Comparison of ENCODE assay signal across 10 mouse cellular contexts in genomic region chr2:72426776-72427175, GRCm38 (mm10). TPM values are rescaled to one million over a fixed set of nuclear protein-coding genes. Genes with fewer than 3 reads are reported as not detected.
DNase-seq lines count a peak whose midpoint lies in the region; ATAC-seq and TF ChIP-seq lines count a peak whose summit lies in the region.
"Had no signal": no experiment of that assay in that cellular context is flagged by ENCODE, and none has a peak within 500 bp of the region (broad histone marks: within the 10 kb centered on the region; RNA-seq: fewer than 3 reads in every experiment).

No protein-coding gene starts in this region.

- ATAC-seq in forebrain, embryonic 14.5 days, result peak; percentile 97
- ATAC-seq in megakaryocyte, adult 5-6 weeks (ENCODE audit: poor library complexity, severe bottlenecking), result no peak
- ATAC-seq: intestine, embryonic 15.5 days had no signal

- DNase-seq in layer of hippocampus, adult 11-12 months (ENCODE audit: low spot score), result peak; percentile 23
- no peak for DNase-seq in layer of hippocampus, postnatal 25 days (ENCODE audit: extremely low spot score in 1 of 2, low spot score in 1 of 2)
- peak; percentile 97 for DNase-seq in forebrain, embryonic 14.5 days (ENCODE audit: low spot score)
- peak; percentile 41 to 61 for DNase-seq in layer of hippocampus, postnatal 14 days (ENCODE audit: low spot score in 2 of 2)
- DNase-seq in gastrocnemius, postnatal 25 days, result no peak
- DNase-seq in lung, postnatal 14 days, result no peak
- DNase-seq: cerebellum, adult 2 months had no signal

- no peak overlapping the region for H3K9ac ChIP-seq in forebrain, embryonic 14.5 days (ENCODE audit: low read length)
- H3K9ac ChIP-seq: intestine, embryonic 15.5 days had no signal

- 0 out of 2 replicates have a peak, but pooled peaks cover 16% of the 10 kb centered on the region for H3K27me3 ChIP-seq in forebrain, embryonic 14.5 days (replicated peaks; ENCODE audit: control insufficient read depth, insufficient read depth, low read length)
- H3K27me3 ChIP-seq: intestine, embryonic 15.5 days had no signal

- TF ChIP-seq POLR2A in olfactory bulb, adult 2 months (IDR thresholded peaks at IDR 0.05; ENCODE audit: insufficient read depth, low read depth, low read length), result no peak

- H3K4me1 ChIP-seq in forebrain, embryonic 14.5 days (ENCODE audit: control insufficient read depth, insufficient read depth, low read length), result peaks cover 31% of the 10 kb centered on the region
- H3K4me1 ChIP-seq in olfactory bulb, adult 2 months (ENCODE audit: control insufficient read depth, insufficient read depth, low read length), result peaks cover 4% of the 10 kb centered on the region; the same call in 1 of the 2 replicates
- H3K4me1 ChIP-seq: intestine, embryonic 15.5 days had no signal

- no peaks in the 10 kb centered on the region for H3K9me3 ChIP-seq in forebrain, embryonic 14.5 days (replicated peaks; ENCODE audit: control insufficient read depth, low read length)
- H3K9me3 ChIP-seq: intestine, embryonic 15.5 days had no signal

- peak overlapping the region; percentile 81 for H3K27ac ChIP-seq in forebrain, embryonic 14.5 days (ENCODE audit: low read depth, low read length)
- peak overlapping the region; percentile 85 for H3K27ac ChIP-seq in olfactory bulb, adult 2 months (ENCODE audit: insufficient read depth, low read depth, low read length)
- H3K27ac ChIP-seq: intestine, embryonic 15.5 days had no signal

- no peaks in the 10 kb centered on the region for H3K36me3 ChIP-seq in forebrain, embryonic 14.5 days (ENCODE audit: control insufficient read depth, insufficient read depth, low read length)
- H3K36me3 ChIP-seq: intestine, embryonic 15.5 days had no signal

- 7% methylated on average over 8 of the region's 8 CpGs for WGBS in forebrain, embryonic 14.5 days
- WGBS in olfactory bulb, adult 2 months, result 13% methylated on average over 8 of the region's 8 CpGs

- H3K4me3 ChIP-seq in forebrain, embryonic 14.5 days (ENCODE audit: low read depth, low read length), result no peak overlapping the region
- 0 out of 2 replicates have a peak overlapping the region, but pooled peaks have one; percentile 12 for H3K4me3 ChIP-seq in olfactory bulb, adult 2 months (ENCODE audit: insufficient read depth, low read depth, low read length)
- H3K4me3 ChIP-seq: intestine, embryonic 15.5 days had no signal

- H3K4me2 ChIP-seq in forebrain, embryonic 14.5 days (ENCODE audit: low read length), result peak overlapping the region; percentile 33
- H3K4me2 ChIP-seq: intestine, embryonic 15.5 days had no signal

- TF ChIP-seq CTCF in olfactory bulb, adult 2 months (IDR thresholded peaks at IDR 0.05; ENCODE audit: insufficient read depth, low read depth, low read length), result no peak

RNA-seq across cellular contexts. Expression of gene Cdca7, which starts 49.2 kb away (rescaled TPM):
- total RNA-seq in layer of hippocampus, postnatal 25 days (2021), result 1 to 10 TPM; 6.6 to 9.0 TPM
- 113 and 116 TPM in 2 replicates for polyA plus RNA-seq in forebrain, embryonic 14.5 days (2014; fragmentation: Nextera tagmentation; extraction: Ambion mirVana)
- 1 to 10 TPM; 5.2 to 6.7 TPM for total RNA-seq in layer of hippocampus, postnatal 14 days (2021)
- 382 TPM in 1 of 2 replicates, not detected in the other for polyA plus RNA-seq in olfactory bulb, adult 2 months (2012; ENCODE audit: insufficient read depth, insufficient read length, low replicate concordance, missing spikeins)
- total RNA-seq in gastrocnemius, postnatal 25 days (2021), result under 1 TPM; 0.56 to 0.78 TPM
- 52.0 and 52.5 TPM in 2 replicates for total RNA-seq in megakaryocyte, adult 5-6 weeks (2015)
- 75.3 and 75.8 TPM in 2 replicates for total RNA-seq in megakaryocyte, adult 5-6 weeks (2017)

Comparison
In these comparisons a context has a peak if more than half of its experiments do, and no peak if none do; other contexts are left out.
1. DNase-seq: peak in layer of hippocampus, adult 11-12 months (single experiment), forebrain, embryonic 14.5 days (single experiment) and layer of hippocampus, postnatal 14 days (2 of 2); none in layer of hippocampus, postnatal 25 days (0 of 2), gastrocnemius, postnatal 25 days (single experiment) and lung, postnatal 14 days (single experiment).
2. RNA of gene Cdca7, which starts 49.2 kb away (total RNA-seq): 52.0 to 75.8 TPM in megakaryocyte, adult 5-6 weeks; 6.6 to 9.0 TPM in layer of hippocampus, postnatal 25 days, 5.2 to 6.7 TPM in layer of hippocampus, postnatal 14 days and 0.56 to 0.78 TPM in gastrocnemius, postnatal 25 days; every median in the first group is over 4 times any median in the second.